Mouse (Mus musculus) thymus, adult 2 months (tissue): ENCODE results near the gene Cntnap4.

ENCODE experiments used
- CTCF ChIP-seq: fragments of 200-500 bp; IDR thresholded peaks from 2 replicates; pipeline ENCODE4 v1.5.1; 2012; ENCODE audit warnings: mild to moderate bottlenecking, control low read depth, low read length, moderate library complexity, borderline replicate concordance; ENCODE audit not compliant: control insufficient read depth, poor library complexity, insufficient read depth; ENCODE audit errors: extremely low read depth
- POLR2A ChIP-seq: fragments of 200-500 bp; IDR thresholded peaks from 2 replicates; pipeline ENCODE4 v1.6.1; 2012; ENCODE audit warnings: mild to moderate bottlenecking, low read length, control low read depth, moderate library complexity; ENCODE audit not compliant: control insufficient read depth, poor library complexity, insufficient read depth; ENCODE audit errors: extremely low read depth

DNA sequence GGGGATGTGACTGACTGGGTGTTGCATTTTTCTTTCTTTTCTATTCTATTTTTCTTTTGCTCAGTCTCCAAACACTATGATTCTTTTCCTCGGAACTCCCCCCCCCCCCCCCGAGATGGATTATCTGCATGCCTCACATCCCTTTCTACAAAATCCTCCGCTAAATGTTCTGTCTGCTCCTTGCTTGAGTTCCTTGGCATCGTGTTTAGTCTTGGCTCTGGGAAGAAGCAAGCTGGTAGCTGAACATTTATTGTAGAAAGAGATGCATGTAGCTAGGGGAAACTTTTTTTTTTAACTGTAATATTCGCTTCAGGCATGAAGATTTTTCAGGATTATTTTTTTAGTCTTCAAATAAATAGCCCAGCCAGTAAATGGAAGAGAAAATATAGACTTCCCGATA is 239.5 kb downstream of the Cntnap4 start:
- TF ChIP-seq CTCF: no peak
- TF ChIP-seq POLR2A: no peak
